Mouse (Mus musculus): Measurements from ENCODE around the gene Dok3. TPM values are rescaled to one million over a fixed set of nuclear protein-coding genes. Genes with fewer than 3 reads are reported as not detected.

Dok3 gene
- polyA plus RNA-seq, 1 experiment from 2014 or later: 20.2 TPM

DNA sequence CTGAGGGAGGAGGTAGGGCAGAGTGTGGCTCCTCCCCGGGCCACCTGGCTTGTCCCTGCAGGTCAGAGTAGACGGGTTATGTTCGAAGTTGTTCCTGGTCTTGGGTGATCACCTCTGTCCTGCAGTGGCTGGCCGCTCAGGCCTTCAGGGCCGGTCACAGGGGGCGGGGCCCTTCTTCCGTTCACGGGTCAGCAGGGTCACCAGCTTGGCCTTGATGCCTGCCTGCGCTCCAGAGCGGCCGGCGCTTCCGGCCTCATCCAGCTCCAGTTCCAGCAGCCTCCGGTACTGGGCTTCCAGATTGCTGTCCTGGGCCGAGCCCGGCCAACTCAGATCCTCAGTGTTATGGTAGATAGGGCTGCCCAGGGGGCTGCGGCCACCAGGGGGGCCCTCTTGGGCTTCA lies 5.8 kb downstream of the Dok3 start:
- peak; percentile 53 for DNase-seq
- H3K4me3 ChIP-seq (ENCODE audit: low read depth, low read length): no peak overlapping the region

DNA sequence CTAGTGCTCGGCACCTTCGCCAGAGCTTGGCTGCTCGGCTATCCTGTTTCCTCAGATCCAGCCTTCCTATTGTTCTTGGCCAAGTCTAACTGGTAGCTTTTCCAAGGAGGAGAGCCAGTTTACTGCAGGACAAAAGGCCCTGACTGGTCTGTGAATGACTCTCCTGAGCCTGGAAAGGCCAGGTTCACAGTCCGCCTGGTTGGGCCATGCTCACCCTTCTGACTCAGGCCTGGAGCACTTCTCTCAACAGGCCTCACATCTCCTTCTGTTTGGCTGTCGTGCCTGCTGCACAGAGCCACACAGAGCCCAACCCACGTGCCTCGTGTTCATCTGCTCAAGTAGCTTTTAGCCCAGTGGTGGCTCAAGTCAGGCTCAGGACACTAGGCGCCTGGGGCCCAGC lies 6.4 kb downstream of the Dok3 start:
- no peak for TF ChIP-seq CTCF (IDR thresholded peaks at IDR 0.05; ENCODE audit: low read depth)
- no peak for TF ChIP-seq EP300 (IDR thresholded peaks at IDR 0.05; ENCODE audit: low read depth)
- Histone ChIP-seq H3K9ac (replicated peaks) (no peak overlapping the region), H3K9me3 (ENCODE audit: low read length) (no peaks in the 10 kb centered on the region), H3K27ac (ENCODE audit: low read depth) (no peak overlapping the region), H3K4me1 (ENCODE audit: insufficient read depth) (peaks cover 3% of the 10 kb centered on the region), H3K4me2 (ENCODE audit: low read depth, low read length) (no peak overlapping the region), H3K36me3 (replicated peaks; ENCODE audit: insufficient read depth, low read length) (peaks cover 7% of the 10 kb centered on the region; the same call in 1 of the 2 replicates), H3K4me3 (ENCODE audit: low read depth, low read length) (no peak overlapping the region), H3K27me3 (ENCODE audit: insufficient read depth, low read length) (no peaks in the 10 kb centered on the region)
- DNase-seq (peak; percentile 13), ATAC-seq (no peak)
- 68% methylated on average over 8 of the region's 8 CpGs for WGBS (ENCODE audit: insufficient replicate concordance)

More for the DNA sequence above, 5.8 kb downstream of the Dok3 start:
- ATAC-seq: peak; percentile 32; the same call in 1 of the 2 replicates
- Histone ChIP-seq H3K9me3 (ENCODE audit: low read length) (no peaks in the 10 kb centered on the region), H3K4me1 (ENCODE audit: insufficient read depth) (peaks cover 3% of the 10 kb centered on the region), H3K4me2 (ENCODE audit: low read depth, low read length) (no peak overlapping the region), H3K27ac (ENCODE audit: low read depth) (0 out of 2 replicates have a peak overlapping the region, but pooled peaks have one; percentile 57), H3K36me3 (replicated peaks; ENCODE audit: insufficient read depth, low read length) (peaks cover 7% of the 10 kb centered on the region; the same call in 1 of the 2 replicates), H3K9ac (replicated peaks) (no peak overlapping the region), H3K27me3 (ENCODE audit: insufficient read depth, low read length) (no peaks in the 10 kb centered on the region)
- WGBS (ENCODE audit: insufficient replicate concordance): 59% methylated on average over 17 of the region's 17 CpGs
- no peak for TF ChIP-seq EP300 (IDR thresholded peaks at IDR 0.05; ENCODE audit: low read depth)
- TF ChIP-seq CTCF (IDR thresholded peaks at IDR 0.05; ENCODE audit: low read depth): no peak

DNA sequence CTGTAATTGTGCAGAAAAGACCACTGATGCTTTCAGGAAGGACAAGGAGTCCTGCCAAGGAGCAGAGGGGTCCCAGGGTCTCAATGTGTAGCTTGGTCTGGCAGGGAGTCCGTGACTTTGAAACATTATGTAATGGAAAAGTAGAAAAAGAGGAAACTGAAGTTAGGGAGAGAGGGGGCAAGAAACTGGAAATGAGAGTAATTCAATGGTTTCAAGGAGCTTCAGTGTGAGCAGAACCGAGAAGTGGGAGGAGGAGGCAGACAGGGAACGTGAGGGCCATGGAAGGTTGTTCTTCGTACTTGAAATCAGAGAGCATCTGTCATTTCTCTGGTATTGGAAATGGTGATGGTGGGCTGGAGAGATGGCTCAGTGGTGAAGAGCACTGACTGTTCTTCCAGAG lies 9.5 kb downstream of the Dok3 start:
- no peak for TF ChIP-seq EP300 (IDR thresholded peaks at IDR 0.05; ENCODE audit: low read depth)
- no peak for TF ChIP-seq CTCF (IDR thresholded peaks at IDR 0.05; ENCODE audit: low read depth)
- H3K9me3 ChIP-seq (ENCODE audit: low read length): no peaks in the 10 kb centered on the region
- H3K4me2 ChIP-seq (ENCODE audit: low read depth, low read length): no peak overlapping the region
- WGBS (ENCODE audit: insufficient replicate concordance): 52% methylated on average over 4 of the region's 4 CpGs
- DNase-seq (no peak), ATAC-seq (no peak)
- H3K4me3 ChIP-seq (ENCODE audit: low read depth, low read length): no peak overlapping the region
- H3K4me1 ChIP-seq (ENCODE audit: insufficient read depth): no peaks in the 10 kb centered on the region
- H3K36me3 ChIP-seq (replicated peaks; ENCODE audit: insufficient read depth, low read length): peaks cover 4% of the 10 kb centered on the region; the same call in 1 of the 2 replicates
- no peak overlapping the region for H3K9ac ChIP-seq (replicated peaks)
- no peak overlapping the region for H3K27ac ChIP-seq (ENCODE audit: low read depth)
- 0 out of 2 replicates have a peak, but pooled peaks cover 8% of the 10 kb centered on the region for H3K27me3 ChIP-seq (ENCODE audit: insufficient read depth, low read length)

GRCm38 (mm10) chr13:55516955-55517354 lies 12.1 kb downstream of the Dok3 start:
- no peak for TF ChIP-seq EP300 (IDR thresholded peaks at IDR 0.05; ENCODE audit: low read depth)
- TF ChIP-seq CTCF (IDR thresholded peaks at IDR 0.05; ENCODE audit: low read depth): peak; percentile 96
- Histone ChIP-seq H3K4me2 (ENCODE audit: low read depth, low read length) (no peak overlapping the region), H3K9ac (replicated peaks) (no peak overlapping the region), H3K27ac (ENCODE audit: low read depth) (no peak overlapping the region), H3K36me3 (replicated peaks; ENCODE audit: insufficient read depth, low read length) (no peaks in the 10 kb centered on the region), H3K4me1 (ENCODE audit: insufficient read depth) (peaks cover 6% of the 10 kb centered on the region), H3K9me3 (ENCODE audit: low read length) (no peaks in the 10 kb centered on the region), H3K27me3 (ENCODE audit: insufficient read depth, low read length) (0 out of 2 replicates have a peak, but pooled peaks cover 8% of the 10 kb centered on the region), H3K4me3 (ENCODE audit: low read depth, low read length) (no peak overlapping the region)
- 7% methylated on average over 5 of the region's 5 CpGs for WGBS (ENCODE audit: insufficient replicate concordance)
- no peak for ATAC-seq
- peak; percentile 90 for DNase-seq

GRCm38 (mm10) chr13:55513828-55514227 lies 15.3 kb downstream of the Dok3 start:
- Histone ChIP-seq H3K27ac (ENCODE audit: low read depth) (no peak overlapping the region), H3K4me3 (ENCODE audit: low read depth, low read length) (peak overlapping the region; percentile 71), H3K9me3 (ENCODE audit: low read length) (no peaks in the 10 kb centered on the region), H3K9ac (replicated peaks) (no peak overlapping the region), H3K4me1 (ENCODE audit: insufficient read depth) (peaks cover 32% of the 10 kb centered on the region), H3K36me3 (replicated peaks; ENCODE audit: insufficient read depth, low read length) (0 out of 2 replicates have a peak, but pooled peaks cover 5% of the 10 kb centered on the region), H3K4me2 (ENCODE audit: low read depth, low read length) (peak overlapping the region; percentile 98), H3K27me3 (ENCODE audit: insufficient read depth, low read length) (0 out of 2 replicates have a peak, but pooled peaks cover 8% of the 10 kb centered on the region)
- WGBS (ENCODE audit: insufficient replicate concordance): 32% methylated on average over 9 of the region's 9 CpGs
- peak; percentile 13 for DNase-seq
- no peak for ATAC-seq
- no peak for TF ChIP-seq EP300 (IDR thresholded peaks at IDR 0.05; ENCODE audit: low read depth)
- no peak for TF ChIP-seq CTCF (IDR thresholded peaks at IDR 0.05; ENCODE audit: low read depth)

DNA sequence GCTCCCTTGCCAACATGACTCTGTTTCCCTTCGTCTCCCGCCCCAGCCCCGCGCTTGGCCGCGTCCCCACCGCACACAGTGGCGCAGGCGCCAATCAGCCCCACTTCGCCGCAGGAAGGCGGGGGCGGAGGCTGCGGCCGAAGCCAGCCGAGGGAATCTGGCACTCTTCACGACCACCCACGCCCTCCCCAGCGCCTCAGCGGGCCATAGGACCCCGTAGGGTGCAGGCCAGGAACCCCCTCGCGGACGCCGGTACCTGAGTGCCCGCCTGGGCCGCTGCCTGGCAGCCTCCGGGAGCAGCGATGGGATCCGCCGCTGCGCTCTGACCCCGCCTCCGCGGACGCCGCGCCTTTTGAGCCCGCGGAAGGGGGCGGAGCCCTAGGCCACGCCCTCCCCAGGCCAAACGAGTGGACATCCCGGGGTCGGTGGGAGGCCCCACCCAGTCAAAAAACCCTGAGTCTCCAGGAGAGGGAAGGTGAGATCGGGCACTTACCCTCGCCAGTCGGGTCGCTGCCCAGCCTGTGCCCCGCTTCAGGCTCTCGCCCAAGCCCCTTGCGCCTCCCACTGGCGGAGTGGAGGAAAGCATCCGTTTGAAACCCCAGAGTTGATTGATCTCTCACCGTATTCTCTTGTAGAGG lies 15.9 kb downstream of the Dok3 start, which contains the start of gene Pdlim7:
Gene Pdlim7, minus strand, starts transcription at position 566 of the 638 bp plus-strand sequence.
- H3K36me3 ChIP-seq (replicated peaks; ENCODE audit: insufficient read depth, low read length): 0 out of 2 replicates have a peak, but pooled peaks cover 11% of the 10 kb centered on the region
- peak within 1 kb of the TSS; percentile 98 for H3K4me2 ChIP-seq (ENCODE audit: low read depth, low read length)
- no peaks in the 10 kb centered on the region for H3K9me3 ChIP-seq (ENCODE audit: low read length)
- H3K9ac ChIP-seq (replicated peaks): peak within 1 kb of the TSS; percentile 81
- TF ChIP-seq CTCF (IDR thresholded peaks at IDR 0.05; ENCODE audit: low read depth) (peak; percentile 94), EP300 (IDR thresholded peaks at IDR 0.05; ENCODE audit: low read depth) (no peak)
- peaks cover 32% of the 10 kb centered on the region for H3K4me1 ChIP-seq (ENCODE audit: insufficient read depth)
- peak; percentile 91 for DNase-seq
- 0 out of 2 replicates have a peak, but pooled peaks cover 8% of the 10 kb centered on the region for H3K27me3 ChIP-seq (ENCODE audit: insufficient read depth, low read length)
- H3K4me3 ChIP-seq (ENCODE audit: low read depth, low read length): peak within 1 kb of the TSS; percentile 71
- H3K27ac ChIP-seq (ENCODE audit: low read depth): no peak within 1 kb of the TSS
- under 1% methylated on average over 49 of the region's 55 CpGs for WGBS (ENCODE audit: insufficient replicate concordance)
- peak; percentile 79 for ATAC-seq

Measured in liver, postnatal 0 days (tissue).